Mouse (Mus musculus): ENCODE data around the gene Gm45140.

Gene Gm45140

DNA sequence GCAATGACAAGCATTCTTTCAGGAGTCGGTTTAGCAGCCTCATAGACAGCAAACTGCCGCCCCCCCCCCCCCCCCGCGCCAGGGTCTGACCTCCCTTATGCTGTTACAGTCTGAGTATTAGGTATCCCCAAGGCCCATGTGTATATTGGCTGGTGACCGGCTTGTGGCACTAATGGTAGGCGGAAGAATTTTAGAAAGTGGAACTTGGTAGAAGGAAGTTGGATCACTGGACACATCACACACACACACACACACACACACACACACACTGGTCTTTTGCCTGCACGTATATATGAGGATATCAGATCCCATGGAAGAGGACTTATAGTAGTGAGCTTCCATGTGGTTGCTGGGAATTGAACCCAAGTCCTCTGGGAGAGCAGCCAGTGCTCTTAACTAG lies 33.1 kb downstream of the Gm45140 start:
- 88% methylated on average over 7 of the region's 7 CpGs for WGBS

- 96% methylated on average over 6 of the region's 6 CpGs for WGBS
Measured at GRCm38 (mm10) chr6:87799576-87799975, 36.0 kb downstream of the Gm45140 start.

- WGBS, result 53% methylated on average over 2 of the region's 2 CpGs
Measured at GRCm38 (mm10) chr6:87797321-87797720, 38.3 kb downstream of the Gm45140 start.

DNA sequence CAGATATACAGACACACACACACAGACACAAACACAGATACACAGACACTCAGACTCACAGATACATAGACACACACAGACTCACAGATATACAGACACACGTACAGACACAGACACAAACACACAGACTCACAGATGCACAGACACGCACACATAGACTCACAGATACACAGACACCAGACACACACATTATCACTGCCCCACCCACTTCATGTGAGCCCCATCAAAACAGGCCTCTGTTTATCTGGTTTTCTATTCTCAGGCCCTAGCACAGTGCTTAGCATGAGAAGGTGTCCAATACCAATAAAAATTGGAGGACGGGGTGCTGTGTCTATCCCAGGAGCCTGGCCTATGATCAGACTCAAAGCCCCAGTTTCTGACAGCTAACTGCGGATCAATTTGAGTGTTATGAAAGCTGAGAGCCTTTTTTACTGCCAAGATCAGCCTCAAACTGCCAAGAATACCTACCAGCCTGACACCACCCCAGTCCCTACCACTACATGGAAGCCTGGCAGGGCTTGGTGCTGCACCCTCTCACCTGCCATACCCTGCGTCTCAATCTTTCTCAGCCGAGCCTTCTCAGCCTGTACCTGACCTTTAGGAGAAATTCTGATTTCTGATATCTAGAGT lies 39.2 kb downstream of the Gm45140 start:
- WGBS, result 82% methylated on average over 6 of the region's 6 CpGs

- WGBS, result 68% methylated on average over 6 of the region's 6 CpGs
Measured at GRCm38 (mm10) chr6:87795385-87796150, 40.0 kb downstream of the Gm45140 start.

DNA sequence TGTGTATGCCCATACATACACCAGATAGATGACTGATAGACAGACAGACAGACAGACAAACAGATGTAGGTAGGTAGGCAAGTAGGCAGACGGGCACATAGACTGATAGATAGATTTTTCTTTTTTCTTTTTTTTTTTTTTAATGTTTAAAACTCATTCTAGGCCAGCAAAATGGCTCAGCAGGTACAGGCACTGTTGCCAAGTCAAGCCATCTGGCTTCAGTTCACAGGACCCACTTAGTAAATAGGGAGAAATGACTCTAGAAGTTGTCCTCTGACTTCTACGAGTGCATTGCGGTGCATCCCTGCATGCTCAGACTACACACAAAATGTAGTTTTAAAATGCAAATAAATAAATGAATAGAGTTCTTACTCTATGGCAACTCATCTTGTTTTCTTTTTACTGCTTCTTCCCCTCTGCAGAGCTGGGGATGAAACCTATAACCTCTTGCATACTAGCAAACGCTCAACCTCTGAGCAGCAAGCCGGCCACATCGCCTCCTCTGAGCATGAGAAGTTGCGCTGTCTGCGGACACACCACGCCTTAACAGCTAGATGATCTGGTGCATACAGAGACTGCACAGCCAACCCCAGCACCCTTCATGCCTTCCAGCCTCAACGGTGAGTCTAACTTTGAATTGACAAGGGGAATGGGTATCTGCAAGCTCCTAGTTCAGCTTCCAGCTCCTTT lies 41.6 kb downstream of the Gm45140 start:
- 93% methylated on average over 10 of the region's 10 CpGs for WGBS

DNA sequence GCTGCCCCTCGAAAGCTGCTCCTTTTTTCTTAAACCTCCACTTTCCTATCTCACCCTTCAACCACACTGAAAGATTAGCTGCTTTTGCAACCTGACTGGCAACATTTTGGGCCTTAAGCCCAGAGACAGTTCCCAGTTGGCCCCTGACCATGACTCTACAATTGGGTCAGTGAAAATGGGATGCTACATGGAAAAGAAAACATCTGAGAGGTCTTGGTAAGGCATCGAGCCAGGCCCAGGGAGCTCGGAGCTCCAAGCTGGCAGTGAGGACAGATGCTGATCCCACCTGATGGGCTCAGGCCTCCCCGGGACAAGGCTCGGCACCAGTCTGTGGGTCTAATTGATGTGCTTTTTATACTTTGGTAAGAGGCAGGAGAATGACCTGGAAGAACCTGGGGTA lies 43.8 kb downstream of the Gm45140 start:
- WGBS, result 97% methylated on average over 5 of the region's 5 CpGs

GRCm38 (mm10) chr6:87790779-87791480 lies 44.7 kb downstream of the Gm45140 start:
- whole genome bisulfite sequencing, result 84% methylated on average over 7 of the region's 7 CpGs

GRCm38 (mm10) chr6:87789791-87790190 lies 45.8 kb downstream of the Gm45140 start:
- WGBS, result 95% methylated on average over 6 of the region's 6 CpGs

DNA sequence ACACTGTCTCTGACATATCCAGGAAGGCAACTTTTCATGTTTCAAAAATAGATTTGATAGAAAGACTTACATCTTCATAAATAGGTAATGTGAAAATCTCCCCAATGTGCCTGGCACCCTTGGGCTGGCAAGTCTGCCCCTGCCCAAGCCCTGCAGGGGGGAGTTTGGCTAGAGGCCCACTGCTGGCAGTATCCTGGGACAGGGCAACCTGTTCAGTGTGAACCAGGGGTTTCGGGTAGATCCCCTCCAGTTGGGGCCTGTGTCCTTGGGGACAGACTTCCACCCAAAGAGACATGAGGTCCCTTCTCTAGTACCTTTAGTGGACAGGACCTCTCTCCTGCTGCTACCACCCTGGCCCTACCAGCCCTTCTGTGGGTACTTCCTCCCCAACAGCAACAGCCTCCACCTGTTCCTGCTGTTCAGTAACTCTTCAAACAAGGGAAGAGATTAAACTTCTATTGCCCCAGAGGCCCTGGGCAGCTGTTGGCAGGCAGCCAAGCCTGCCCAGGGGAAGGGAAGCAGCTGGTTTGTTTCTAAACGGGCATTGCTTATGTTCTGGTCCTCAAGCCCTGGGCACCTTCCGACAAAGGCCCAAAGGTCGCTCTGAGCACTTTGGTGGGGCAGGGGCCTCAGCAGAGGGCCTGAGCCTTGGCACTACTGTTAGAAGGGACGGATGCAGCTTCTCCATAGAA lies 46.6 kb downstream of the Gm45140 start:
- WGBS, result 48% methylated on average over 5 of the region's 5 CpGs

- WGBS, result 96% methylated on average over 9 of the region's 9 CpGs
Measured at GRCm38 (mm10) chr6:87788266-87788895, 47.2 kb downstream of the Gm45140 start.

- 76% methylated on average over 6 of the region's 6 CpGs for WGBS
Measured at GRCm38 (mm10) chr6:87787108-87787890, 48.3 kb downstream of the Gm45140 start.

DNA sequence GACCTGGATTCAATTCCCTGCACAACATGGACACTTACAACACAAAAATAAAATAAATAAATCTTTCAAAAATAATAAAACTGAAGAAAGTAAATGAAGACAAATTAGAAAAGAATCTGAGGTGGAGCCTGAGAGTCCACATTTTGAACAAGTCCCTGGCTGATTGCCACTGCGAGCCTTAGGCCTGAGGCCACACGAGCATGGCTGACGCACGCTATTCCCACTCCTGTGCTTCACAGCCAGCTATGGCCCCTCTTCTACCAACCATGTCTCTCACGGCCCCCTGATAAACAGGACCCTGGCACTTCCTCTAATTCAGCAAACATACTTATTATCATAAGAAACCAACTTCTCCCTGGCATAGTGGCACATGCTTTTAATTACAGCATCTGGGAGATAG lies 49.0 kb downstream of the Gm45140 start:
- WGBS, result 84% methylated on average over 5 of the region's 5 CpGs

DNA sequence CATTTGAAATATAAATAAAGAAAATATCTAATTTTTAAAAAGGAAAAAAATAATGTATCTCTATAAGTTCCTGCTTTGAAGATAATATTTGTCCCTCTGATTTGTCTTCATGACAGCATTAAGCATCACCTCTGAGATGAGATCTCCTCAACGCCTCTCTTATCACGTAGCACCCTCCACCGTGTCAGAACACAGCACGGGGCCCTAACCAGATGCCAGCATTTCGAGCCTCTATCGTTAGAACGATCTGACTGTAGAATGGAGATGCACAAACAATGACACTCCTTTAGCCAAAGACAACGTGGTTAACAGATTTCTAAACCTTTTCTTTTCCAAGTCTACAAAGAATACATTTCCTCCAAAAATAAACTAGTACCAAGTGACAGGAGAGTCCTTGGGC lies 51.6 kb downstream of the Gm45140 start:
- WGBS, result 72% methylated on average over 8 of the region's 8 CpGs

- WGBS, result 67% methylated on average over 10 of the region's 10 CpGs
Measured at GRCm38 (mm10) chr6:87780546-87781301, 54.9 kb downstream of the Gm45140 start.

GRCm38 (mm10) chr6:87779174-87780165 lies 56.1 kb downstream of the Gm45140 start:
- WGBS, result 93% methylated on average over 11 of the region's 11 CpGs

DNA sequence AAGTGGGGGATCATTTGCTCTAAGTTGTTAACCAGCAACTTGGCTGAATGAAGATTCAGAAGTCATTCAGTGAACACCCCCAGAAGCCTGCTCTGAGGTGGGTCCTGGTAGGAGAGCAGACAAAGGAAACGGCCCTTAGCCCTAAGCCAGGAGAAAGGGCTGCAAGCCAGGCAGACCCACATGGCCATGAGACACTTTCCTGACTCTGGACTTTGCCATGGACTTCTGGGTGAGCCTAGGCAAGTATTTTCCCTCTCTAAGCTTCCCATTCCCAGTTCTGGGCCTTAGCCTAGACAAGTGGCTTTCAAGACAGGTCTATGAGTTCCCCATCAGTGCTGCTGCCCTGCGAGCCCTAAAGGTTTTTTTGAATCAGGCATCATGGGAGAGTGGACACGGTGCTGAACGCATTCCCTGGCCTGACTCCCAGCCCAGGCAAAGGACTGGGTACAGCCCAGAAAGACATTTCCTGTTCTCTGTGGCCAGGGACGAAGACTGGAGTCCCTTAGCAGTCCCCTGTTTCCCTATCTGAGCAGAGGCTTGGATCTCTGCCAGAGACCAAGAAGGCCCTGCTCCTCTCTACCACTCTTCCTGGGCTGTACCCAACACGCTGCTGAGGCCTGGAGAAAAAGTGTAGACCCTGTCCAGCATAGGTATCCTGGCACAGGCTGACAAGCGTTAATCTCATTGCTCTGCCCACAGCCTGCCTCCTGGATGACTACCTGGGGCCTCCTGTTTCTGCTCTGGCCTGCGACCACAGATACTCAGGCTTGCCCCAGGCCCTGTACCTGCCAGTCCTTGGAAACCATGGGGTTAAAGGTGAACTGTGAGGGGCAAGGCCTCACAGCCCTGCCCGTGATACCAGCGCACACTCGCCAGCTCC lies 57.1 kb downstream of the Gm45140 start:
- 75% methylated on average over 11 of the region's 11 CpGs for WGBS

All from cerebral cortex, adult 2 months (tissue).